16 mouse cellular contexts compared by ENCODE assay signal in the genomic region with DNA sequence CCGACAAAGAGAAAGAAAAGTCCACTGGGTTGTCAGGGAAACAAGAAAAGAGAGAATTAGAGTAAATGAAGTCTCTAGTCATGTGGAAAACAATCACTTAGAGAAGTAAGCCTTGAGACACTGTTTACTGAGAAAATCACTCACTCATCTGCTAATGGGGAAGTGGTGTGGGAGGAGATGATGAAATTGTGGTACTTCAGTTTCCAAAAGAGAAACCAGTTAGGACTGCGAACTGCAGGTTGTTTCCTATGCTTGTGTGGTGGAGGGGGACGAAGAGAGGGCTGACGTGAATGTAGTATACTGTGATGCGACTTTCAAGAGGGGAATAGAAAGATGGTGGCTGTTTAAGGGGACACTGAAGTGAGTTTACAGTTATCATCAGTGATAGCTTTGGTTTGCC. TPM values are rescaled to one million over a fixed set of nuclear protein-coding genes. Genes with fewer than 3 reads are reported as not detected.
DNase-seq lines count a peak whose midpoint lies in the region; ATAC-seq and TF ChIP-seq lines count a peak whose summit lies in the region.
"Had no signal": no experiment of that assay in that cellular context is flagged by ENCODE, and none has a peak within 500 bp of the region (broad histone marks: within the 10 kb centered on the region; RNA-seq: fewer than 3 reads in every experiment).

No protein-coding gene starts in this region.

- H3K36me3 ChIP-seq in liver, embryonic 11.5 days (ENCODE audit: control insufficient read depth, insufficient read depth, low read length) = no peaks in the 10 kb centered on the region
- H3K36me3 ChIP-seq: hindbrain, embryonic 12.5 days; limb, embryonic 13.5 days; neural tube, embryonic 13.5 days had no signal

- 63% methylated on average over 5 of the region's 5 CpGs for WGBS in lung, adult 2 months
- 52% methylated on average over 5 of the region's 5 CpGs for WGBS in liver, embryonic 11.5 days

- no peaks in the 10 kb centered on the region for H3K9me3 ChIP-seq in liver, embryonic 11.5 days (ENCODE audit: control insufficient read depth, low read length)
- H3K9me3 ChIP-seq: hindbrain, embryonic 12.5 days; limb, embryonic 13.5 days; neural tube, embryonic 13.5 days had no signal

- no peak for TF ChIP-seq CTCF in lung, adult 2 months (IDR thresholded peaks at IDR 0.05; ENCODE audit: insufficient read depth, low read length)

- ATAC-seq in liver, embryonic 11.5 days (replicated peaks; ENCODE audit: low FRiP score) = peak; percentile 46; the same call in 1 of the 2 replicates

- no peak overlapping the region for H3K4me3 ChIP-seq in lung, adult 2 months (replicated peaks; ENCODE audit: extremely low read depth, low read depth, low read length)
- H3K4me3 ChIP-seq in liver, embryonic 11.5 days (ENCODE audit: low read depth, low read length) = no peak overlapping the region
- H3K4me3 ChIP-seq: hindbrain, embryonic 12.5 days; limb, embryonic 13.5 days; neural tube, embryonic 13.5 days had no signal

- no peak for TF ChIP-seq POLR2A in lung, adult 2 months (IDR thresholded peaks at IDR 0.05; ENCODE audit: borderline replicate concordance, extremely low read depth, low read depth, low read length)

- H3K27ac ChIP-seq in liver, embryonic 11.5 days (ENCODE audit: low read depth, low read length) = no peak overlapping the region
- H3K27ac ChIP-seq: hindbrain, embryonic 12.5 days; limb, embryonic 13.5 days; neural tube, embryonic 13.5 days had no signal

- H3K4me1 ChIP-seq in lung, adult 2 months (ENCODE audit: control insufficient read depth, insufficient read depth, low read length) = peaks cover 7% of the 10 kb centered on the region
- no peaks in the 10 kb centered on the region for H3K4me1 ChIP-seq in liver, embryonic 11.5 days (replicated peaks; ENCODE audit: control insufficient read depth, insufficient read depth, low read length)
- H3K4me1 ChIP-seq: hindbrain, embryonic 12.5 days; limb, embryonic 13.5 days; neural tube, embryonic 13.5 days had no signal

- DNase-seq in lung, postnatal 36 days = peak; percentile 77
- DNase-seq in lung, adult 2 months = no peak
- DNase-seq in MEL-GATA-1-ER (ENCODE audit: extremely low read depth, low read depth) = peak; percentile 58
- DNase-seq in liver, embryonic 11.5 days (ENCODE audit: low spot score) = no peak
- DNase-seq in naive thymus-derived CD4-positive, alpha-beta T cell, adult 2 months (ENCODE audit: low read depth) = peak; percentile 9
- no peak for DNase-seq in adrenal gland, adult 8-10 months
- DNase-seq in adrenal gland, postnatal 36 days = no peak
- DNase-seq in adrenal gland, adult 2 months = no peak
- DNase-seq: kidney, adult 9 months had no signal

- H3K9ac ChIP-seq in liver, embryonic 11.5 days (ENCODE audit: low read depth, low read length) = no peak overlapping the region
- H3K9ac ChIP-seq: hindbrain, embryonic 12.5 days; limb, embryonic 13.5 days; neural tube, embryonic 13.5 days had no signal

- H3K4me2 ChIP-seq in liver, embryonic 11.5 days = no peak overlapping the region
- H3K4me2 ChIP-seq: heart, embryonic 11.5 days; hindbrain, embryonic 12.5 days; limb, embryonic 13.5 days; midbrain, embryonic 11.5 days; neural tube, embryonic 13.5 days had no signal

- H3K27me3 ChIP-seq in liver, embryonic 11.5 days (replicated peaks; ENCODE audit: control insufficient read depth, insufficient read depth, low read length) = no peaks in the 10 kb centered on the region
- H3K27me3 ChIP-seq: hindbrain, embryonic 12.5 days; limb, embryonic 13.5 days; neural tube, embryonic 13.5 days had no signal

RNA-seq across cellular contexts. Expression of a gene that starts 17.6 kb away (rescaled TPM):
- polyA plus RNA-seq in lung, adult 2 months (2012; rRNA removed) = 30.1 and 38.1 TPM in 2 replicates
- 0.38 and 0.65 TPM in 2 replicates for polyA plus RNA-seq in liver, embryonic 11.5 days (2014; fragmentation: Nextera tagmentation; extraction: Ambion mirVana)
- 1 to 10 TPM; 4.9 to 9.2 (median 7.6) TPM for total RNA-seq in adrenal gland, adult 8-10 months (2022)
- total RNA-seq in adrenal gland, postnatal 36 days (2021) = 1 to 10 TPM; 3.4 to 9.7 TPM
- 1 to 10 TPM; 3.3 to 6.7 TPM for total RNA-seq in adrenal gland, adult 2 months (2021)
- polyA plus RNA-seq in adrenal gland, adult 2 months (2012; rRNA removed) = 1.5 TPM in 2 replicates
- total RNA-seq: ES-E14 had no signal

RNA-seq across cellular contexts. Expression of a gene that starts 25.6 kb away (rescaled TPM):
- 2.2 and 2.7 TPM in 2 replicates for polyA plus RNA-seq in lung, adult 2 months (2012; rRNA removed)
- polyA plus RNA-seq in liver, embryonic 11.5 days (2014; fragmentation: Nextera tagmentation; extraction: Ambion mirVana) = 0.56 and 0.67 TPM in 2 replicates
- 1 to 10 TPM in 2 of 4 experiments, under 1 TPM in 2; 0.24 to 2.7 (median 1.2) TPM for total RNA-seq in adrenal gland, adult 8-10 months (2022)
- total RNA-seq in adrenal gland, postnatal 36 days (2021) = under 1 TPM; 0.13 to 0.17 TPM
- total RNA-seq in adrenal gland, adult 2 months (2021) = under 1 TPM; 0.23 to 0.73 TPM
- 0.20 and 0.24 TPM in 2 replicates for polyA plus RNA-seq in adrenal gland, adult 2 months (2012; rRNA removed)
- total RNA-seq: ES-E14; layer of hippocampus, postnatal 25 days had no signal

RNA-seq across cellular contexts. Expression of a gene that starts 37.1 kb away (rescaled TPM):
- 1.9 and 2.7 TPM in 2 replicates for polyA plus RNA-seq in lung, adult 2 months (2012; rRNA removed)
- polyA plus RNA-seq in liver, embryonic 11.5 days (2014; fragmentation: Nextera tagmentation; extraction: Ambion mirVana) = 39.2 and 39.8 TPM in 2 replicates
- total RNA-seq in adrenal gland, adult 8-10 months (2022) = 1 to 10 TPM; 1.3 to 2.6 (median 2.2) TPM
- 1 to 10 TPM in 1 of 2 experiments, under 1 TPM in 1; 0.56 to 1.2 TPM for total RNA-seq in adrenal gland, postnatal 36 days (2021)
- under 1 TPM; 0.35 to 0.43 TPM for total RNA-seq in adrenal gland, adult 2 months (2021)
- polyA plus RNA-seq in adrenal gland, adult 2 months (2012; rRNA removed) = 0.18 TPM in 1 of 2 replicates, not detected in the other
- total RNA-seq: ES-E14; layer of hippocampus, postnatal 25 days had no signal

RNA-seq across cellular contexts. Expression of a gene that starts 48.6 kb away (rescaled TPM):
- 1.2 and 1.5 TPM in 2 replicates for polyA plus RNA-seq in lung, adult 2 months (2012; rRNA removed)
- not detected in 2 replicates for polyA plus RNA-seq in liver, embryonic 11.5 days (2014; fragmentation: Nextera tagmentation; extraction: Ambion mirVana)
- under 1 TPM in 2 of 4 experiments, not detected in 2; 0.52 to 0.70 TPM for total RNA-seq in adrenal gland, adult 8-10 months (2022)
- not detected for total RNA-seq in adrenal gland, postnatal 36 days (2021)
- under 1 TPM in 1 of 2 experiments, not detected in 1; 0.20 TPM for total RNA-seq in adrenal gland, adult 2 months (2021)
- polyA plus RNA-seq in adrenal gland, adult 2 months (2012; rRNA removed) = not detected in 2 replicates
- total RNA-seq: ES-E14; layer of hippocampus, postnatal 25 days had no signal
- polyA plus RNA-seq: hindbrain, embryonic 12.5 days; midbrain, embryonic 11.5 days; neural tube, embryonic 13.5 days had no signal

Comparison
In these comparisons a context has a peak if more than half of its experiments do, and no peak if none do; other contexts are left out.
1. DNase-seq: peak in lung, postnatal 36 days (single experiment), MEL-GATA-1-ER (single experiment) and naive thymus-derived CD4-positive, alpha-beta T cell, adult 2 months (single experiment); none in lung, adult 2 months (single experiment), liver, embryonic 11.5 days (single experiment), adrenal gland, adult 8-10 months (single experiment), adrenal gland, postnatal 36 days (0 of 2) and adrenal gland, adult 2 months (single experiment).